Mouse (Mus musculus): Measurements from ENCODE around the gene Tbc1d1. TPM values are rescaled to one million over a fixed set of nuclear protein-coding genes. Genes with fewer than 3 reads are reported as not detected.

The Tbc1d1 gene
- polyA plus RNA-seq, 1 experiment from 2014 or later = 32.3 TPM

DNA sequence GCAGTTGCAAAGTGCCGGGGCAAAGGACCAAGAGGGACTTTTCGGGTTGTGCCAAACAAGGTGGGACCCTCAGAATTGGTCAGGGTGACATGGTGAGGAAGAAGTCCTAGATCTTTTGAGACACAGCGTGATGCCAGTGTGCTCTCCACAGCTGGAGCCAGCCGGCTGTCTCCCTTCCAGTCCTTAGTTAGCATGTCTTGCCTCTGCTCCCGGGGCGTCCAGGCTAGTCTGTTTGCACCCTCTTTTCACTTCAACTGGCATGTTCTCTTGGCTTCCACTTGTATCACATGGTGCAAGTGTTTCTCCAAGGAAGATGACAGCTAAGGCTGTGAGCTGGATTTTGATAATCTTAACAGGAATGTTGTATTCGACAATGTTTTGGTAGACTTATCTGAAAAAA, 80.5 kb downstream of the Tbc1d1 start:
- WGBS = 66% methylated on average over 7 of the region's 7 CpGs
- Histone ChIP-seq H3K4me1 (ENCODE audit: control insufficient read depth, insufficient read depth, low read length) (peaks cover 53% of the 10 kb centered on the region), H3K9ac (ENCODE audit: low read depth, low read length) (no peak overlapping the region), H3K27ac (ENCODE audit: low read length) (no peak overlapping the region), H3K4me3 (ENCODE audit: low read length) (no peak overlapping the region), H3K27me3 (replicated peaks; ENCODE audit: control insufficient read depth, insufficient read depth, low read length) (no peaks in the 10 kb centered on the region), H3K4me2 (ENCODE audit: low read depth, low read length) (no peak overlapping the region), H3K36me3 (ENCODE audit: control insufficient read depth, insufficient read depth, low read length) (no peaks in the 10 kb centered on the region), H3K9me3 (ENCODE audit: control insufficient read depth, low read length) (no peaks in the 10 kb centered on the region)
- ATAC-seq = no peak

DNA sequence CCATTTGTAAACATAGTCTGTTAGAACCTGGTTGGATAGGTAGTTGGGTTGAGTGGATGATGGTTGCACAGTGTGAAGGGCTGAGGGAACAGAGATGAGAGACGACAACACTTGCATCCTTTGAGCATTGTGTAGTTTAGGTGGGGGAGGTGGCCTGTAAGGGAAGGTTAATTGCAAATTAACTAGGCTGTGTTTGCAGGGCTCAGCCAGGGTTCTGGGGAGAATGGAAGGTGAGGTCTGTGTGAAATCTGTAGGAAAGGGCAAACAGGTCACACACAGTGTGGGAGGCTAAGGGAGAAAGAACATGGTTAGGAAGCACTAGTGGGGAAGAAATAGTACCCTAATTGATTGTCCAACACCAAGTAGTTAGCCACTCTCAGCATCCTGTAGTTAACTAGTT, 81.2 kb downstream of the Tbc1d1 start:
- Histone ChIP-seq H3K9me3 (ENCODE audit: control insufficient read depth, low read length) (no peaks in the 10 kb centered on the region), H3K27ac (ENCODE audit: low read length) (no peak overlapping the region), H3K27me3 (replicated peaks; ENCODE audit: control insufficient read depth, insufficient read depth, low read length) (no peaks in the 10 kb centered on the region), H3K9ac (ENCODE audit: low read depth, low read length) (no peak overlapping the region), H3K4me1 (ENCODE audit: control insufficient read depth, insufficient read depth, low read length) (peaks cover 57% of the 10 kb centered on the region), H3K36me3 (ENCODE audit: control insufficient read depth, insufficient read depth, low read length) (no peaks in the 10 kb centered on the region), H3K4me2 (ENCODE audit: low read depth, low read length) (no peak overlapping the region), H3K4me3 (ENCODE audit: low read length) (no peak overlapping the region)
- 48% methylated on average over 1 of the region's 1 CpGs for WGBS
- ATAC-seq = no peak

DNA sequence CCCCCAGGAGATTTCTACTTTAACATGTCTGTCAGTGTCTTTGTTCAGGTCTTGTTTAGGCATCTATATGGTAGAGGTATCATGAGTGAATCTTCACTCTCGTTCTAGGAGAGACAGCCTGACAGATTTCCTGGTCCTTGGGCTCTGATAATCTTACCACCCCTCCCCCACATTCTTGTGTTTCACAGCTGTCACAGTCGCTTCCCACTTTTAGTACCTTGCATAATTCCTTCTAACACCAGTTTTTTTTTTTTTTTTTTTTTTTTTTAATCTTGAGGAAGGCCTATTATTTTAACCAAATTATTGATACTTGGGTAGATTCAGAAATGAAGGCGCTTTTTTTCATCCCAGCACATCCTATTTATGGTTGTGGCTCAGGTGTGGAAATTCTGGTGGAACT, 81.6 kb downstream of the Tbc1d1 start:
- no peak overlapping the region for H3K4me2 ChIP-seq (ENCODE audit: low read depth, low read length)
- H3K9ac ChIP-seq (ENCODE audit: low read depth, low read length) = no peak overlapping the region
- H3K4me1 ChIP-seq (ENCODE audit: control insufficient read depth, insufficient read depth, low read length) = peaks cover 57% of the 10 kb centered on the region
- no peak for ATAC-seq
- no peak overlapping the region for H3K4me3 ChIP-seq (ENCODE audit: low read length)
- no peaks in the 10 kb centered on the region for H3K27me3 ChIP-seq (replicated peaks; ENCODE audit: control insufficient read depth, insufficient read depth, low read length)
- no peak overlapping the region for H3K27ac ChIP-seq (ENCODE audit: low read length)
- no peaks in the 10 kb centered on the region for H3K9me3 ChIP-seq (ENCODE audit: control insufficient read depth, low read length)
- no peaks in the 10 kb centered on the region for H3K36me3 ChIP-seq (ENCODE audit: control insufficient read depth, insufficient read depth, low read length)
- 53% methylated on average over 3 of the region's 3 CpGs for WGBS

DNA sequence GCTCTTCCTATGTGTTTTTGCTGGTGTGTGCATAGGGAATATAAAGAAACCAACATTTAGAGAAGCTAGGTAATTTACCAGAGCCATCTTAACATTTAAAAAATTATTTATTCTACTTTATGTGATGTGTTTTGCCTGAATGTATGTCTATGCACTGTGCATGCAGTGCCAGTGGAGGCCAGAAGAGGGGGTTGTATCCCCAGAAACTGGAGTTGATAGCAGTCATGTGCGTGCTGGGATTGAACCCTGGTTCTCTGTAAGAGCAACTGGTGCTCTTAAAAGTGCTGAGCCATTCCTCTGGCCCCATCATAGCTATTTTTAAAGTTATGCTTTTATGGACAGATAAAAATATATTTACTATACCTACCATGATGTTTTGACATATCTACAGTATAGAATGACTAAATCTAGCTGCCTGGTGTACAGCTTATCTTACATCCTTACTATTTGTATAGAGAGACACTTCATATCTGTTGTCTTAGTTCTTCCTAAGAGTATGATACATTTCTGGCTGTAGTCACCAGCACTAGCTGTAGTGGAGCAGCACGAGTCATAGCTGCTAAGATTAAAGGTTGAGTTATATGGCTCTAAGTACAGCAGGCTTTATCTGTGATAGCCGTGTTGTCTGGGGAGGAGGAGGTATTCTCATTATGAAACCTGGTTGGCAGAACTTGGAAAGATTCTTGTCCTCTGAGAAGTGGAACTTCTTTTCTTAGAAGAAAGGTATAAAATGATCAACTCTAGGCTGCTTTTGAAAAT, 83.0 kb downstream of the Tbc1d1 start:
- no peaks in the 10 kb centered on the region for H3K27me3 ChIP-seq (replicated peaks; ENCODE audit: control insufficient read depth, insufficient read depth, low read length)
- H3K36me3 ChIP-seq (ENCODE audit: control insufficient read depth, insufficient read depth, low read length) = no peaks in the 10 kb centered on the region
- H3K9ac ChIP-seq (ENCODE audit: low read depth, low read length) = no peak overlapping the region
- no peak overlapping the region for H3K4me3 ChIP-seq (ENCODE audit: low read length)
- H3K4me1 ChIP-seq (ENCODE audit: control insufficient read depth, insufficient read depth, low read length) = peaks cover 59% of the 10 kb centered on the region
- 59% methylated on average over 3 of the region's 3 CpGs for WGBS
- peak overlapping the region; percentile 52; the same call in 1 of the 2 replicates for H3K27ac ChIP-seq (ENCODE audit: low read length)
- no peaks in the 10 kb centered on the region for H3K9me3 ChIP-seq (ENCODE audit: control insufficient read depth, low read length)
- no peak overlapping the region for H3K4me2 ChIP-seq (ENCODE audit: low read depth, low read length)
- ATAC-seq = peak; percentile 86

DNA sequence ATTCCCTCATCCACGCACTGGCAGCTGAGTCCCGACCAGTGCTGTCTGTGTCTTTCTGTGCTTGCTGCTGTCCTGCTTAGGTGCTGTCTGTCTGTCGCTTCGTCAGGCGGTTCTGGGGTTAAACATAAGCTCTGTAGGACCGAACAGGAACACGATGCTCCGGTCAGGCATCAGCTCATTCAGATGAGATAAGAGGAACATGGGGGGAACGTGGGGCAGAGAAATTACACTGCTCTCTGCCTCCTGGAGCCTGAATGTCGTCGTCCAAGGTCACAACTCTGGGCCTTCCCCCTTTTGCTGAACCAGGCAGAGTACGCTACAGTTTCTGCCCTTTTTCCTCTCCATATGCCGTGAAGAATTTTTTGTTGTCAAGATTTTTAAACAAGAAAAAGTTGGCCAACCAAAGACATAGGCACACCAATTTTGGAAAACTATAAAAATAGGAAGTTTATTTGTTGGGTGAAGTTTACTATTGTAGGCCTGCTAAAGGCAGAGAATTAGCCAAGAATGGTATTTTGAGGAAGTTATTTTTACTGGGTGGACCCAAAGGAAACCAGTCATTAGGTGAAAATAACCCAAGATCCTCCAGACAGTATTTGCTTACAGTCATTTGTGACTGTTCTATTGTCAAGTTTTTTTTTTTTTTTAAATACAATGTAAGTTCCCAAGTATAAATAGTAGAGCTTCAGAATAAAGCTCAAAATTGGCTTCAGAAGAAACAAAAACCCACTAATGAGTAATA, 85.0 kb downstream of the Tbc1d1 start:
- peaks cover 51% of the 10 kb centered on the region for H3K4me1 ChIP-seq (ENCODE audit: control insufficient read depth, insufficient read depth, low read length)
- 0 out of 2 replicates have a peak overlapping the region, but pooled peaks have one; percentile 42 for H3K27ac ChIP-seq (ENCODE audit: low read length)
- WGBS = 56% methylated on average over 13 of the region's 13 CpGs

DNA sequence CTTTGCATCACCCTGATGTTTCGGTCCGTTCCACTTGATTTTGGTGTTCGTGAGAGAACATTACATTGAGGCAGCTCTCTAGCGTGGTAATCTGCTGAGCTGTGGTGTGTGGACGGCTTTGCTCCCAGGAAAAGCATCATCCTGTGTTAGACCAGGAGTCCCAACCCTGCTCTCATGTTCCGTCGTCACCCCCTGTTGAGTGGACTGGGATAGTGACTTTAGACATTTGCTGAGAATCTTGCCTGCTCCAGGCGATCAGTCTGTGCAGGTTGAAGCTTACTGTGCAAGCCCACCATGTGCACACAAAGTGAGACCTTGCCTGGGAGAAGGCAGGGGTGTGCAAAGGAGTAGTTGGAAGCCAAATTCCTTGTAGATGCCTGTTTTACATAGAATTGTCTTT, 85.8 kb downstream of the Tbc1d1 start:
- H3K4me1 ChIP-seq (ENCODE audit: control insufficient read depth, insufficient read depth, low read length) = peaks cover 48% of the 10 kb centered on the region
- no peak overlapping the region for H3K4me3 ChIP-seq (ENCODE audit: low read length)
- no peak for ATAC-seq
- no peaks in the 10 kb centered on the region for H3K9me3 ChIP-seq (ENCODE audit: control insufficient read depth, low read length)
- H3K4me2 ChIP-seq (ENCODE audit: low read depth, low read length) = no peak overlapping the region
- no peak overlapping the region for H3K9ac ChIP-seq (ENCODE audit: low read depth, low read length)
- H3K36me3 ChIP-seq (ENCODE audit: control insufficient read depth, insufficient read depth, low read length) = no peaks in the 10 kb centered on the region
- H3K27ac ChIP-seq (ENCODE audit: low read length) = no peak overlapping the region
- H3K27me3 ChIP-seq (replicated peaks; ENCODE audit: control insufficient read depth, insufficient read depth, low read length) = no peaks in the 10 kb centered on the region
- whole genome bisulfite sequencing = 87% methylated on average over 8 of the region's 8 CpGs

More for the DNA sequence above, 85.0 kb downstream of the Tbc1d1 start:
- Histone ChIP-seq H3K9ac (ENCODE audit: low read depth, low read length) (no peak overlapping the region), H3K27me3 (replicated peaks; ENCODE audit: control insufficient read depth, insufficient read depth, low read length) (no peaks in the 10 kb centered on the region), H3K36me3 (ENCODE audit: control insufficient read depth, insufficient read depth, low read length) (no peaks in the 10 kb centered on the region), H3K4me3 (ENCODE audit: low read length) (no peak overlapping the region), H3K9me3 (ENCODE audit: control insufficient read depth, low read length) (no peaks in the 10 kb centered on the region), H3K4me2 (ENCODE audit: low read depth, low read length) (no peak overlapping the region)
- peak; percentile 7; the same call in 1 of the 2 replicates for ATAC-seq

DNA sequence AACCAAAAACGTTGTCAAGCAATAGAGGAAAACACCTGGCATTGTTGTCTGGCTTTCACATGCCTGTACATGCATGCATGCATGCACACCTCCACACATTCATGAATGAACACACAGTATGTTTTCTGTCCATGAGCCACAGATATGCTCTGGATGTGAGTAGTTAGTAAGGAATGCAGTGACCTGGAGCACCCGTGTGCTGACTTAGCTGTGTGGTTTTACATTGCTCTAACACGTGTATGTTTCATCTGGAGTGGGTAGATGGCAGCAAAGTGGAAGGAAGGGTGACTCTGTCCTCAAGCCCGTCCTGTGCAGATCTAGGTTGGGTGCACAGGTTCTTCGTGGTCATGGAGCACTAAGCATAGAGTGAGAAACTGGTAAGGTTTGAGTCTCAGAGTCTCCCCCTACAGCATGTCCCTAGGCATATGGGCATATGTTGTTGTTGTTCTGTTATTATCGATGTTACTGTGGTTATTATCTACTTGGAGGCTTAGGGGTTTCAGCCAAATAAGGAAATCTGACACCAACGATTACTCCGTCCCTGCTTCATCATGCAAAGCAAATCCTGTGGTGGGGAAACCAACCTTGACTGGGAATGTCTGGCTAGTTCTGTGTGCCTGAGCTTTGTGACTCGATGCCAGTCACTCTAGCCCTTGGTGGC, 86.8 kb downstream of the Tbc1d1 start:
- no peak overlapping the region for H3K9ac ChIP-seq (ENCODE audit: low read depth, low read length)
- 0 out of 2 replicates have a peak, but pooled peaks have one; percentile 22 for ATAC-seq

DNA sequence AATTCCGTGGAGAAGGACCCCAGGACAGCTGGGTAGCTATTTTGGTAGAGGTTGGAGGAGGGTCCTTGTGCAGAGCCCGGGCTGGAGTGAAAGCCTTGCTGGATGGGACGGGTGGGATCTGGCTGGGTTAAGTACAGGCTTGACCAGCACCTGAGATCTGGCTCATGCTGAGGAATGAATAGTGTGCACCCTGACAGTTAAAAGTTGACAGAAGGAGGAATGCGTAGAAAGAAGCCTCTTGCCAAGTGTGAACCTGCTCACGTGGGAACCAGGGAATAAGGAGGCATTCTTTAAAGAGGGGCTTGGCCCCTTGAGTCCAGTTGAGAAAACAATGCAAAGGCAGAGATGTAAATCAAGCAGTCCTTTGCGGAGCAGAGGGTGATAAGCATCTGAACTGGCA, 87.6 kb downstream of the Tbc1d1 start:
- Histone ChIP-seq H3K9ac (ENCODE audit: low read depth, low read length) (no peak overlapping the region), H3K9me3 (ENCODE audit: control insufficient read depth, low read length) (no peaks in the 10 kb centered on the region), H3K36me3 (ENCODE audit: control insufficient read depth, insufficient read depth, low read length) (no peaks in the 10 kb centered on the region), H3K4me1 (ENCODE audit: control insufficient read depth, insufficient read depth, low read length) (peaks cover 37% of the 10 kb centered on the region), H3K4me3 (ENCODE audit: low read length) (no peak overlapping the region), H3K27ac (ENCODE audit: low read length) (peak overlapping the region; percentile 46; the same call in 1 of the 2 replicates), H3K27me3 (replicated peaks; ENCODE audit: control insufficient read depth, insufficient read depth, low read length) (no peaks in the 10 kb centered on the region), H3K4me2 (ENCODE audit: low read depth, low read length) (no peak overlapping the region)
- WGBS = 39% methylated on average over 6 of the region's 6 CpGs
- no peak for ATAC-seq

More for the DNA sequence above, 86.8 kb downstream of the Tbc1d1 start:
- no peak overlapping the region for H3K27ac ChIP-seq (ENCODE audit: low read length)
- H3K4me2 ChIP-seq (ENCODE audit: low read depth, low read length) = no peak overlapping the region
- H3K4me1 ChIP-seq (ENCODE audit: control insufficient read depth, insufficient read depth, low read length) = peaks cover 41% of the 10 kb centered on the region
- no peaks in the 10 kb centered on the region for H3K9me3 ChIP-seq (ENCODE audit: control insufficient read depth, low read length)
- H3K36me3 ChIP-seq (ENCODE audit: control insufficient read depth, insufficient read depth, low read length) = no peaks in the 10 kb centered on the region
- H3K27me3 ChIP-seq (replicated peaks; ENCODE audit: control insufficient read depth, insufficient read depth, low read length) = no peaks in the 10 kb centered on the region
- WGBS = 54% methylated on average over 9 of the region's 9 CpGs
- H3K4me3 ChIP-seq (ENCODE audit: low read length) = no peak overlapping the region

DNA sequence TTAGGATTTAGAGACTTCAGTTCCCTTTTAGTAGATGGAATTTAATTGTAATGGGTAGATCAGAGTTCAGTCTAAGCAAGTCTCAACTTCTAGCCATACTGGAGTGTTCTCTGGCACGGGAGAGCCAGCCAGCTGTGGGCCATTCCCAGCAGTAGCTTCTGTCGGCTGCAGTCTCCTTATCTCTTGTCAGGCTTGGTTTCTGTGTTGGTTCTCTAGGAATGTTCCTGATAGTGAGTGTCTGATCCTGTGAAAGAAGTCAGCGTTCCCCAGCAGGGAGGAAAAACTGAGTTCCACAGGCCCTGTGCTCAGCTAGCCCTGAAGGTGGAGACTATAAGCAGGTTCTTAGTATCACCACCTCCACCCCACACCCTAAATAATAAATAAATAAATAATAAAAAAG, 88.2 kb downstream of the Tbc1d1 start:
- no peaks in the 10 kb centered on the region for H3K36me3 ChIP-seq (ENCODE audit: control insufficient read depth, insufficient read depth, low read length)
- no peak overlapping the region for H3K4me3 ChIP-seq (ENCODE audit: low read length)
- 33% methylated on average over 3 of the region's 3 CpGs for WGBS
- ATAC-seq = peak; percentile 65
- H3K27me3 ChIP-seq (replicated peaks; ENCODE audit: control insufficient read depth, insufficient read depth, low read length) = no peaks in the 10 kb centered on the region
- no peak overlapping the region for H3K4me2 ChIP-seq (ENCODE audit: low read depth, low read length)
- peaks cover 37% of the 10 kb centered on the region for H3K4me1 ChIP-seq (ENCODE audit: control insufficient read depth, insufficient read depth, low read length)
- no peaks in the 10 kb centered on the region for H3K9me3 ChIP-seq (ENCODE audit: control insufficient read depth, low read length)
- H3K9ac ChIP-seq (ENCODE audit: low read depth, low read length) = no peak overlapping the region
- peak overlapping the region; percentile 46; the same call in 1 of the 2 replicates for H3K27ac ChIP-seq (ENCODE audit: low read length)

Measured in intestine, embryonic 16.5 days (tissue).